Mouse (Mus musculus) ES-Bruce4 (cell line): Measurements from ENCODE around the gene Tex44.

Source experiments
- CTCF ChIP-seq: IDR thresholded peaks from one replicate; pipeline ENCODE4 v1.8.1; 2011; ENCODE audit warnings: low read depth, low read length
- EP300 ChIP-seq: IDR thresholded peaks from 2 replicates; pipeline ENCODE4 v1.6.1; 2011; ENCODE audit warnings: low read depth, low read length; ENCODE audit not compliant: insufficient read depth
- POLR2A ChIP-seq: IDR thresholded peaks from one replicate; pipeline ENCODE4 v1.8.1; 2011; ENCODE audit warnings: low read length; ENCODE audit not compliant: insufficient read depth

DNA sequence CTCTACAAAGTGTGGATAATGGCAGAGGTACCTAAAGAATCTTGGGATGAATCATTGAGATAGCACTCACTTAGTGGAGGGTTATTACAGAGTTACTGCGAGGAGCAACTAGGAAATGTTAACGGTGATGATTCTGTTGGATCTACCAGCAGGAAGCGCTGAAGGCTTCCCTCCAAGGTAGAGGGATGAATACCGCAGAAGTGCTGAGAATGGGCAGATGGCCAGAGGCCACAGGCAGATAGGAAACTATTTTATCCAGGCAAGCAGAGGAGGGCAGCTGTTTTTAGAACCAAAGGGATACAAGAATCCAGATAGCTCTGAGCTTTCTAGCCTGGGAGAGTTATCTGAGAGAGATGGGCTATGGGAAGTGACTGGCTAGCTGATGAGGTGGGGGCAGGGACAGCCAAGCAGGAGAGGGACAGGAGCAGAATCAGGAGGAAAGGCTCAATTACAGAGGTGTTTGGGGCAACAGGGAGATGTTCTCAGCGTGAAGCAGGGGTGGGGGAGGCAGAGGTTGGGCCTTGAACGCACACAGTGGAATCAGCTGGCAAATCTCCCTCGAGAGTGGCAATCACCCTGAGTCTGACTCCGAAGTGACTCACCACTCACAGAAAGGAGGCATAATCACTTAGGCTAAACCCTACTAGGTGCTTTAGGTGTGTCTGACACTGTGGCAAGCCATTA, 13.5 kb downstream of the Tex44 start:
- no peak for TF ChIP-seq CTCF
- no peak for TF ChIP-seq EP300
- TF ChIP-seq POLR2A, result no peak
